Mouse (Mus musculus): ENCODE results near the gene Gm14288.
"Not testable (repeated sequence)": the region's sequence is repeated elsewhere in the genome, so short reads cannot be mapped to it uniquely, and the experiment has no call there.

Gene Gm14288

DNA sequence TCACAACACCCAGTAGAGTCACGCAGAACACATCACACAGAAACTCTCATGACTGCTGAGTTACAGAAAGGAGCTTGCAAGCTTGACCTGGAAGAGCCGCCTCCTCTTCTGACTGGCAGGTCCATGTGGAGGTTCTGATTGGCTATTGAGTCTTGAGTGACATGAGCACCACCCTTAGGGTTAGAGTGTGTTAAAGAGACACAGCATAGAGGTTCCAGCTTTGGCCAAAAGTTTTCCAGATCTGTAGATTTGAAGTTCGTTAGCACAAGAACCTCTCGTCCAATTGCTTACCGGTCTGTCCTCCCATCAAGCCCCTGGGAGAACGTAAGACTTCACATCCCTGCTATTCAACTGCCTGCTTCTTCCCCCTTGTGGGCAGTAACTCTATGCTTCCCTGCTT is at the start of gene Gm14288:
Gene Gm14288 (minus strand): TSS at position 101 of the 400 bp plus-strand sequence.
- DNase-seq (ENCODE audit: low spot score in 2 of 2): not testable (repeated sequence)

- not testable (repeated sequence) for DNase-seq (ENCODE audit: low spot score in 2 of 2)
Measured at GRCm38 (mm10) chr2:175741237-175741636, 59.7 kb downstream of the Gm14288 start, which contains the start of gene Gm2007. Gene Gm2007, plus strand, starts transcription at chr2:175741537.
